In the genomic region with DNA sequence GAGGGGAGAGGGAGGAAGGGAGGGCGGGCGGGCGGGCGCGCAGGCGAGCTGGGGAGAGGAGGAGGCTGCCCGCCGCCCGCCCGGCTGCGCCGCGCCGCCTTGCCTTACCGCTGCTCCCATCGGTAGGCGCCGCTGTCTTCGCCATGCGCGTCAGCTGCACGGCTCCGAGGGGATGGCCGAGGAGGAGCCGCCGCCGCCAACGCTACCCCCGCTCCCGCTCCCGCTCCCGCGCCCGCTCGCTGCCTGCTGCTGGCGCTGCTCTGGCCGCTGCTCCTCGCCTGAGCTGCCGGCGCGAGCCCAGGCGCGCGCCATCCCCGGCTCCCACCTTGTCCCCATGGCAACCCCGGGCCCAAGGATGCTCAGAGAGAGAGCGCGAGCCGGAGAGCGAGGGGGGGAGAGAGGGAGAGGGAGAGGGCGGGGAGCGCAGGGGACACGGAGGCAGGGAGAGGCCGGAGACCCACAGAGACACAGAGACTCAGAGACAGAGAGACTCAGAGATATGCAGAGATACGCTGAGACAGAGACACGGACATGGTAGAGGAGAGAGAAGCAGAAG, we compare ENCODE assay signal across 8 mouse cellular contexts. TPM values are rescaled to one million over a fixed set of nuclear protein-coding genes. Genes with fewer than 3 reads are reported as not detected.
DNase-seq lines count a peak whose midpoint lies in the region; ATAC-seq and TF ChIP-seq lines count a peak whose summit lies in the region.

A gene (minus strand): TSS at position 121 of the 556 bp plus-strand sequence.

- peak within 1 kb of the TSS; percentile 82 for H3K27ac ChIP-seq in hindbrain, embryonic 11.5 days (ENCODE audit: low read depth, low read length)
- H3K27ac ChIP-seq in lung, embryonic 16.5 days (ENCODE audit: low read length): no peak within 1 kb of the TSS
- peak within 1 kb of the TSS; percentile 97 for H3K27ac ChIP-seq in olfactory bulb, adult 2 months (ENCODE audit: insufficient read depth, low read depth, low read length)

- H3K4me1 ChIP-seq in hindbrain, embryonic 11.5 days (replicated peaks; ENCODE audit: control insufficient read depth, insufficient read depth, low read length): peaks cover 5% of the 10 kb centered on the region; the same call in 1 of the 2 replicates
- H3K4me1 ChIP-seq in lung, embryonic 16.5 days (replicated peaks; ENCODE audit: control insufficient read depth, insufficient read depth, low read length): peaks cover 4% of the 10 kb centered on the region
- peaks cover 23% of the 10 kb centered on the region for H3K4me1 ChIP-seq in olfactory bulb, adult 2 months (ENCODE audit: control insufficient read depth, insufficient read depth, low read length)

- 0% methylated on average over 24 of the region's 56 CpGs for WGBS in hindbrain, embryonic 11.5 days
- 0% methylated on average over 32 of the region's 56 CpGs for WGBS in lung, embryonic 16.5 days
- WGBS in olfactory bulb, adult 2 months: under 1% methylated on average over 46 of the region's 56 CpGs

- H3K36me3 ChIP-seq in hindbrain, embryonic 11.5 days (ENCODE audit: control insufficient read depth, insufficient read depth, low read length): no peaks in the 10 kb centered on the region
- no peaks in the 10 kb centered on the region for H3K36me3 ChIP-seq in lung, embryonic 16.5 days (ENCODE audit: control insufficient read depth, insufficient read depth, low read length)

- H3K4me2 ChIP-seq in hindbrain, embryonic 11.5 days (replicated peaks; ENCODE audit: low read depth, low read length): peak within 1 kb of the TSS; percentile 58
- peak within 1 kb of the TSS; percentile 80 for H3K4me2 ChIP-seq in lung, embryonic 16.5 days (ENCODE audit: low read depth, low read length)

- peak within 1 kb of the TSS; percentile 41 for H3K4me3 ChIP-seq in hindbrain, embryonic 11.5 days (ENCODE audit: low read depth, low read length)
- peak within 1 kb of the TSS; percentile 52 for H3K4me3 ChIP-seq in lung, embryonic 16.5 days (ENCODE audit: low read length)
- peak within 1 kb of the TSS; percentile 83 for H3K4me3 ChIP-seq in olfactory bulb, adult 2 months (ENCODE audit: insufficient read depth, low read depth, low read length)

- TF ChIP-seq CTCF in olfactory bulb, adult 2 months (IDR thresholded peaks at IDR 0.05; ENCODE audit: insufficient read depth, low read depth, low read length): peak; percentile 41; the same call in 1 of the 2 replicates

- H3K9ac ChIP-seq in hindbrain, embryonic 11.5 days (ENCODE audit: low read depth, low read length): peak within 1 kb of the TSS; percentile 72
- peak within 1 kb of the TSS; percentile 15 for H3K9ac ChIP-seq in lung, embryonic 16.5 days (ENCODE audit: low read length)

- peak; percentile 90 for ATAC-seq in hindbrain, embryonic 11.5 days (ENCODE audit: low FRiP score)
- ATAC-seq in lung, embryonic 16.5 days (ENCODE audit: low read depth): peak; percentile 86

- DNase-seq in MN1 (ENCODE audit: low spot score): peak; percentile 92
- DNase-seq in cerebellum, adult 8-10 months: peak; percentile 85
- peak; percentile 53 to 83 for DNase-seq in frontal cortex, adult 2 months (ENCODE audit: extremely low spot score in 1 of 2, low spot score in 1 of 2)
- DNase-seq in hindbrain, embryonic 11.5 days (ENCODE audit: low spot score): peak; percentile 93
- peak; percentile 77 to 86 for DNase-seq in layer of hippocampus, postnatal 14 days (ENCODE audit: low spot score in 2 of 2)
- DNase-seq in thymus, postnatal 14 days: peak; percentile 85

- peaks cover 22% of the 10 kb centered on the region for H3K27me3 ChIP-seq in hindbrain, embryonic 11.5 days (ENCODE audit: control insufficient read depth, insufficient read depth, low read length)
- H3K27me3 ChIP-seq in lung, embryonic 16.5 days (ENCODE audit: control insufficient read depth, insufficient read depth, low read depth, low read length): peaks cover 85% of the 10 kb centered on the region

- no peaks in the 10 kb centered on the region for H3K9me3 ChIP-seq in hindbrain, embryonic 11.5 days (ENCODE audit: control insufficient read depth, low read length)
- H3K9me3 ChIP-seq in lung, embryonic 16.5 days (ENCODE audit: control insufficient read depth, low read length): no peaks in the 10 kb centered on the region

- peak; percentile 45; the same call in 1 of the 2 replicates for TF ChIP-seq POLR2A in olfactory bulb, adult 2 months (IDR thresholded peaks at IDR 0.05; ENCODE audit: insufficient read depth, low read depth, low read length)

RNA-seq across cellular contexts. Expression of the gene that starts here (rescaled TPM):
- 11.5 and 12.2 TPM in 2 replicates for polyA plus RNA-seq in frontal cortex, adult 2 months (2012; rRNA removed)
- 40.1 and 51.9 TPM in 2 replicates for polyA plus RNA-seq in hindbrain, embryonic 11.5 days (2014; fragmentation: Nextera tagmentation; extraction: Ambion mirVana)
- 10 to 100 TPM; 10.1 to 11.4 TPM for total RNA-seq in layer of hippocampus, postnatal 14 days (2021)
- 0.58 TPM in 2 replicates for polyA plus RNA-seq in lung, embryonic 16.5 days (2015; fragmentation: Nextera tagmentation; extraction: Ambion mirVana)
- polyA plus RNA-seq in olfactory bulb, adult 2 months (2012; ENCODE audit: insufficient read depth, insufficient read length, low replicate concordance, missing spikeins): not detected in 2 replicates

Comparison
In these comparisons a context has a peak if more than half of its experiments do, and no peak if none do; other contexts are left out.
1. Peak in ATAC-seq, H3K4me3 ChIP-seq, H3K9ac ChIP-seq and H3K4me2 ChIP-seq in lung, embryonic 16.5 days; RNA of the gene not detected or under 1 TPM.